Mouse (Mus musculus): ENCODE measurements around the gene Zic5. TPM values are rescaled to one million over a fixed set of nuclear protein-coding genes. Genes with fewer than 3 reads are reported as not detected.

Zic5 gene
- total and polyA plus RNA-seq, 3 experiments = not detected

- peaks cover 2% of the 10 kb centered on the region; the same call in 1 of the 2 replicates for H3K27me3 ChIP-seq (ENCODE audit: control insufficient read depth, insufficient read depth, low read length)
- H3K9ac ChIP-seq (ENCODE audit: low read depth, low read length) = no peak overlapping the region
- intact Hi-C loops (cut with DNase I) = no loop called here
- H3K4me1 ChIP-seq (ENCODE audit: control insufficient read depth, insufficient read depth, low read length) = no peaks in the 10 kb centered on the region
- no peak overlapping the region for H3K4me3 ChIP-seq
- no peaks in the 10 kb centered on the region for H3K36me3 ChIP-seq (ENCODE audit: control insufficient read depth, insufficient read depth, low read length)
- 92% methylated on average over 3 of the region's 3 CpGs for WGBS
- no peak for DNase-seq
- H3K79me2 ChIP-seq (replicated peaks; ENCODE audit: control insufficient read depth, insufficient read depth, low read length) = no peaks in the 10 kb centered on the region
- no peak overlapping the region for H3K27ac ChIP-seq
- TF ChIP-seq POLR2A (IDR thresholded peaks at IDR 0.05; ENCODE audit: insufficient read depth, low read depth, low read length) = no peak
- no peak for TF ChIP-seq CTCF (IDR thresholded peaks at IDR 0.05)
- no peak for TF ChIP-seq EP300 (IDR thresholded peaks at IDR 0.05; ENCODE audit: insufficient read depth, low read depth, low read length)
Observed at GRCm38 (mm10) chr14:122424441-122424840, 41.0 kb downstream of the Zic5 start.

GRCm38 (mm10) chr14:122416166-122416771, 49.2 kb downstream of the Zic5 start:
- intact Hi-C loops (cut with DNase I) = no loop called here
- no peak overlapping the region for H3K4me3 ChIP-seq
- 56% methylated on average over 4 of the region's 4 CpGs for WGBS
- no peak overlapping the region for H3K9ac ChIP-seq (ENCODE audit: low read depth, low read length)
- no peaks in the 10 kb centered on the region for H3K79me2 ChIP-seq (replicated peaks; ENCODE audit: control insufficient read depth, insufficient read depth, low read length)
- TF ChIP-seq CTCF (IDR thresholded peaks at IDR 0.05) = no peak
- no peak for TF ChIP-seq EP300 (IDR thresholded peaks at IDR 0.05; ENCODE audit: insufficient read depth, low read depth, low read length)
- no peak for TF ChIP-seq POLR2A (IDR thresholded peaks at IDR 0.05; ENCODE audit: insufficient read depth, low read depth, low read length)
- DNase-seq = no peak
- no peak overlapping the region for H3K27ac ChIP-seq
- no peaks in the 10 kb centered on the region for H3K27me3 ChIP-seq (ENCODE audit: control insufficient read depth, insufficient read depth, low read length)
- no peaks in the 10 kb centered on the region for H3K36me3 ChIP-seq (ENCODE audit: control insufficient read depth, insufficient read depth, low read length)
- no peaks in the 10 kb centered on the region for H3K4me1 ChIP-seq (ENCODE audit: control insufficient read depth, insufficient read depth, low read length)

- no peak for TF ChIP-seq CTCF (IDR thresholded peaks at IDR 0.05)
- TF ChIP-seq EP300 (IDR thresholded peaks at IDR 0.05; ENCODE audit: insufficient read depth, low read depth, low read length) = no peak
- TF ChIP-seq POLR2A (IDR thresholded peaks at IDR 0.05; ENCODE audit: insufficient read depth, low read depth, low read length) = no peak
- H3K79me2 ChIP-seq (replicated peaks; ENCODE audit: control insufficient read depth, insufficient read depth, low read length) = no peaks in the 10 kb centered on the region
- H3K36me3 ChIP-seq (ENCODE audit: control insufficient read depth, insufficient read depth, low read length) = no peaks in the 10 kb centered on the region
- 82% methylated on average over 2 of the region's 2 CpGs for WGBS
- no peak overlapping the region for H3K4me3 ChIP-seq
- H3K27ac ChIP-seq = no peak overlapping the region
- no peak overlapping the region for H3K9ac ChIP-seq (ENCODE audit: low read depth, low read length)
- H3K4me1 ChIP-seq (ENCODE audit: control insufficient read depth, insufficient read depth, low read length) = no peaks in the 10 kb centered on the region
- intact Hi-C loops (cut with DNase I) = no loop called here
- DNase-seq = no peak
- no peaks in the 10 kb centered on the region for H3K27me3 ChIP-seq (ENCODE audit: control insufficient read depth, insufficient read depth, low read length)
Observed at GRCm38 (mm10) chr14:122414786-122415185, 50.7 kb downstream of the Zic5 start.

GRCm38 (mm10) chr14:122413542-122413928, 51.9 kb downstream of the Zic5 start:
- no peak for DNase-seq
- Histone ChIP-seq H3K27ac (no peak overlapping the region), H3K27me3 (ENCODE audit: control insufficient read depth, insufficient read depth, low read length) (no peaks in the 10 kb centered on the region), H3K36me3 (ENCODE audit: control insufficient read depth, insufficient read depth, low read length) (no peaks in the 10 kb centered on the region), H3K4me3 (no peak overlapping the region), H3K79me2 (replicated peaks; ENCODE audit: control insufficient read depth, insufficient read depth, low read length) (no peaks in the 10 kb centered on the region), H3K4me1 (ENCODE audit: control insufficient read depth, insufficient read depth, low read length) (no peaks in the 10 kb centered on the region), H3K9ac (ENCODE audit: low read depth, low read length) (no peak overlapping the region)
- TF ChIP-seq CTCF (IDR thresholded peaks at IDR 0.05) (no peak), POLR2A (IDR thresholded peaks at IDR 0.05; ENCODE audit: insufficient read depth, low read depth, low read length) (no peak), EP300 (IDR thresholded peaks at IDR 0.05; ENCODE audit: insufficient read depth, low read depth, low read length) (no peak)
- 80% methylated on average over 2 of the region's 2 CpGs for WGBS
- intact Hi-C loops (cut with DNase I) = no loop called here

GRCm38 (mm10) chr14:122412841-122413541, 52.5 kb downstream of the Zic5 start:
- H3K4me3 ChIP-seq = no peak overlapping the region
- no peaks in the 10 kb centered on the region for H3K36me3 ChIP-seq (ENCODE audit: control insufficient read depth, insufficient read depth, low read length)
- no peaks in the 10 kb centered on the region for H3K4me1 ChIP-seq (ENCODE audit: control insufficient read depth, insufficient read depth, low read length)
- H3K27me3 ChIP-seq (ENCODE audit: control insufficient read depth, insufficient read depth, low read length) = no peaks in the 10 kb centered on the region
- DNase-seq = no peak
- H3K27ac ChIP-seq = no peak overlapping the region
- 66% methylated on average over 2 of the region's 2 CpGs for WGBS
- H3K9ac ChIP-seq (ENCODE audit: low read depth, low read length) = no peak overlapping the region
- no peak for TF ChIP-seq CTCF (IDR thresholded peaks at IDR 0.05)
- no peak for TF ChIP-seq EP300 (IDR thresholded peaks at IDR 0.05; ENCODE audit: insufficient read depth, low read depth, low read length)
- no peak for TF ChIP-seq POLR2A (IDR thresholded peaks at IDR 0.05; ENCODE audit: insufficient read depth, low read depth, low read length)
- H3K79me2 ChIP-seq (replicated peaks; ENCODE audit: control insufficient read depth, insufficient read depth, low read length) = no peaks in the 10 kb centered on the region
- intact Hi-C loops (cut with DNase I) = no loop called here

Other genes starting within 250 kb of the Zic5 start
- not detected for gene Gm5089, start 14.6 kb downstream of the Zic5 start, total RNA-seq (2021)
- gene Gm5089, start 14.6 kb downstream of the Zic5 start, polyA plus RNA-seq (2012; rRNA removed) = not detected in 2 replicates
- not detected for gene Zic2, start 9.8 kb upstream of the Zic5 start, total RNA-seq (2021)
- gene Zic2, start 9.8 kb upstream of the Zic5 start, polyA plus RNA-seq (2012; rRNA removed) = 0.31 TPM in 1 of 2 replicates, not detected in the other
- gene Gm10837, start 24.9 kb upstream of the Zic5 start, total RNA-seq (2021) = not detected
- not detected in 2 replicates for gene Gm10837, start 24.9 kb upstream of the Zic5 start, polyA plus RNA-seq (2012; rRNA removed)
- gene Pcca, start 68.6 kb upstream of the Zic5 start, total RNA-seq (2021) = 100 to 1,000 TPM in 1 of 2 experiments, 10 to 100 TPM in 1; 86.0 to 102 TPM
- 38.6 and 68.0 TPM in 2 replicates for gene Pcca, start 68.6 kb upstream of the Zic5 start, polyA plus RNA-seq (2012; rRNA removed)

Data from heart, adult 2 months (tissue).